Mouse (Mus musculus): Measurements from ENCODE around the gene Scn4b.

The Scn4b gene

GRCm38 (mm10) chr9:45189661-45190174 lies 51.5 kb downstream of the Scn4b start:
- DNase-seq (ENCODE audit: low spot score) = no peak

GRCm38 (mm10) chr9:45195468-45195867 lies 57.3 kb downstream of the Scn4b start:
- no peak for DNase-seq (ENCODE audit: low spot score)

- DNase-seq (ENCODE audit: low spot score) = no peak
These were observed 58.1 kb downstream of the Scn4b start for GRCm38 (mm10) chr9:45196125-45196830.

GRCm38 (mm10) chr9:45197549-45197948 lies 59.4 kb downstream of the Scn4b start:
- no peak for DNase-seq (ENCODE audit: low spot score)

GRCm38 (mm10) chr9:45201319-45201947 lies 63.2 kb downstream of the Scn4b start:
- DNase-seq (ENCODE audit: low spot score) = no peak

- DNase-seq (ENCODE audit: low spot score) = no peak
These were observed 64.0 kb downstream of the Scn4b start for GRCm38 (mm10) chr9:45202021-45202798.

Data from retina, embryonic 14.5 days (tissue).